Mouse (Mus musculus) brain, embryonic 14.5 days (tissue): Measurements from ENCODE around the gene Tns3. TPM values are rescaled to one million over a fixed set of nuclear protein-coding genes. Genes with fewer than 3 reads are reported as not detected.
"Not testable (repeated sequence)": the region's sequence is repeated elsewhere in the genome, so short reads cannot be mapped to it uniquely, and the experiment has no call there.

Source experiments
- DNase-seq: peaks from one replicate; pipeline ENCODE4 v3.0.0-alpha.2; 2011; ENCODE audit warnings: low read depth
- CTCF ChIP-seq: fragments of 200-500 bp; IDR thresholded peaks from 2 replicates; pipeline ENCODE4 v1.5.1; 2012; ENCODE audit warnings: inconsistent platforms, mild to moderate bottlenecking, moderate library complexity, borderline replicate concordance; ENCODE audit not compliant: insufficient read depth, insufficient read length; ENCODE audit errors: extremely low read depth
- POLR2A ChIP-seq: fragments of 200-500 bp; IDR thresholded peaks from 2 replicates; pipeline ENCODE4 v1.6.1; 2012; ENCODE audit warnings: mild to moderate bottlenecking, inconsistent platforms, borderline replicate concordance; ENCODE audit not compliant: poor library complexity, insufficient read depth, insufficient read length, severe bottlenecking; ENCODE audit errors: extremely low read depth
- polyA plus RNA-seq: library from polyadenylated mRNA; depleted of rRNA; stranded (reverse); fragments of >200 nt; gene quantifications from 2 replicates; pipeline ENCODE4 v1.2.3, GENCODE M21; 2012

Gene Tns3
- polyA plus RNA-seq, 1 experiment = 12.1 TPM

DNA sequence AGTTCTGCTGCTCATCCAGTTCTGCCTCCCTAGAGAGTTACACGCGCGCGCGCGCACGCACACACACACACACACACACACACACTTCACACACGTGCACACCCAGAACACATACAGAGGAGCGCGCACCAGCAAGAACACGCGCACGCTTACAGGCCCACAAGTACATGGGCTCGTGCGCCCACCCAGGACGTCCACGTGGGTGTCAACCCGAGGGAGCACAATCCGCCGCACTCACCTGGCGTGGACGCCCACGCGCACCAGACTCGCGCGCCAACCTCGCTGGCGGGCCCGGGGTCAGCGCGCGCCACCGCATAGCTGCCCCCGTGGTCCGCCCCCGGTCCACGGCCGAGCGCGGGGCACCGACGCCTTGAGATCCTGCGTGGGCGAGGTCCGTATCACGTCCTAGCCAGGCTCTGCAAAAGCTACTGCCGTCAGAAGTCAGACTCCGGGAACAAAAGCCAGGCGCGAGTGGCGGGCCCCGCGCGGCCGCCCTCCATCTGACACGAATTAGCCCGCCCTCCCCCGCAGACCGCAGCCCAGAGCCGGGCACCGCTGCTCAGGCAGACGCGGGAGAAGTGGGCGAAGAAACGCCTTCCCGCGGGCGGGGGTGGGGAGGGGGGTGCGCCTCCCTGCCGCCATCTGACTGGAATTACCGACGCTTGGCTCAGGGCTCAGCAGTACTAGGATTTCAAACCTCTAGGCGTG, 40.0 kb downstream of the Tns3 start:
- peak; percentile 83 for DNase-seq
- TF ChIP-seq CTCF (peak; percentile 10; the same call in 1 of the 2 replicates), POLR2A (no peak)

DNA sequence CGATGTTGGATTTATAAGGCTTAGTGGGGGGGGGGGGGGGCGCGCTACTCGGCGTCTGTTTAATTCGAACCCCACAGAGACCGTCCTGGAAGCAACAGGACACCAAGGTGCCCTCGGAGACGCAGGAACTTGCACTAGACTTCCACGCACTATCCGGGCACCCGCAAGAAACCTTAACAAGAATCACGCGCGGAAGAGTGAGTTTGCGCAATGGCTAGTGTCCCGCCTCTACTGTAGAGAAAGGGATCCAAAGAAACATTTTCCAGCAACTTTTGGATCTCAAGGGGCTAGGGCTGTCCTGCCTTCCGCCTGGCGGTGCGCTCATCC, 40.5 kb downstream of the Tns3 start:
- TF ChIP-seq POLR2A (no peak), CTCF (no peak)
- DNase-seq = no peak

DNA sequence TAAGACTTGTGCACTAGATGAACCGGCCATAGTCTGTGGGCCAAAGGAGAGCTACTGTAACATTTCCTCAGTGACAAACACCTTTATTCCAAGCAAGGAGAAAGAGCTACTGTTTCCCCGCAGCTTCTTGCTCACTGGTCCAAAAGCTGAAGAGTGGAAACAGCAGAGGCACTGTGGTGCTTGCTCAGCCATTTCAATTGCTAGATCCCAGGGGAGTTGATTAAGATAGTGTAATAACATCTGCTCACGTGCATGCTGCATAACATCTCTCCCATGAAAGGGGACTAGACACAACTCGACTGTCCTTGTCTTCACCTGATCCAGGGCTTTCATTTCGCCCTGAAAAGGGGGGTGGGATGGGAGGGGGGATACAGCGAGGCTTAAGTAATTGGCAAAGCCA, 41.7 kb downstream of the Tns3 start:
- TF ChIP-seq POLR2A = no peak
- TF ChIP-seq CTCF = no peak
- DNase-seq = peak; percentile 45

DNA sequence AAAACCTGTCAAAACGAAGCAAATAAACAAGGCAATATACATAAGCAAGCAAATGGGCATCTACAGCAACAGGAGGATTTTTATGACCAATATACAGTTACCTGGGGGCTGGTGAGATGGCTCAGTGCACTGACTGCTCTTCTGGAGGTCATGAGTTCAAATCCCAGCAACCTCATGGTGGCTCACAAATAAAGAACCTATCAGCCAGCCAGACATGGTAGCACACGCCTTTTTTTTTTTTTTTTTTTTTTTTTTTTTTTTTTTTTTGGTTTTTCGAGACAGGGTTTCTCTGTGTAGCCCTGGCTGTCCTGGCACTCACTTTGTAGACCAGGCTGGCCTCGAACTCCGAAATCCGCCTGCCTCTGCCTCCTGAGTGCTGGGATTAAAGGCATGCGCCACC, 45.2 kb downstream of the Tns3 start:
- not testable (repeated sequence) for DNase-seq

DNA sequence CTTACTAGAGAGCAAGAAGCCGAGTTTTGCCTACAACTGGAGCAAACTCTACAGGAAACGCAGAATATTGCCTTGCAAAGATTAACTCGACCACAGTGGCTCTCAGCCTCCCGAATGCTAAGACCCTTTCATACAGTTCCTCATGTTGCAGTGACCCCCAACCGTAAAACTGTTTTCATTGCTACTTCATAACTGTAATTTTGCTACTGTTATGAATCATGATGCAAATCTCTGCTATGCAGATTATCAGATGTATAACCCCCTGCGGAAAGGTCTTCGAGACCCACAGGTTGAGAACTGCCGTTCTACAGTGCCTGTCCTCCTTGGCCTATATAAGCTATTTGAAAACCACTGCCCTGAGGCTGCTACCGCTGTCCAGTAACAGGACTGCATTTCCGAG, 46.0 kb downstream of the Tns3 start:
- TF ChIP-seq POLR2A (no peak), CTCF (no peak)
- no peak for DNase-seq

DNA sequence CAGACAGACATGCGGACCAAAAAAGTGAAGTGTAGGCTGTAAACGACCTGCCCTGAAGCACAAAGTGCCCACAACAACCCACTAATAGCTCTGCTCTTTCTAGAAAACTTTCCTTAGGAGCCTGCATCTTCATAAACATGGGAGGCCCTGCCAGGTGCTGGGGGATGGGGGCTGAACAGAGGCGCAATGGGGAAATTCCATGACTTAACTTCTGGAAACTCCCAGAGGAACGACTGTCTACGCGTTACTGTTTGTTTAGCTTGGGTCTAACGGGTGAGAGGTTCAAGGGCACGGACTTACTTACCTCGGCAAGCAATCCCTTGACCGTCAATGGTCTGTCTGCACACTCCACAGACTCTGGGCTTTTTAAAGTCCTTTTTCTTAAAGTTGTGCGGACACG, 48.9 kb downstream of the Tns3 start:
- no peak for DNase-seq
- TF ChIP-seq POLR2A (no peak), CTCF (no peak)

DNA sequence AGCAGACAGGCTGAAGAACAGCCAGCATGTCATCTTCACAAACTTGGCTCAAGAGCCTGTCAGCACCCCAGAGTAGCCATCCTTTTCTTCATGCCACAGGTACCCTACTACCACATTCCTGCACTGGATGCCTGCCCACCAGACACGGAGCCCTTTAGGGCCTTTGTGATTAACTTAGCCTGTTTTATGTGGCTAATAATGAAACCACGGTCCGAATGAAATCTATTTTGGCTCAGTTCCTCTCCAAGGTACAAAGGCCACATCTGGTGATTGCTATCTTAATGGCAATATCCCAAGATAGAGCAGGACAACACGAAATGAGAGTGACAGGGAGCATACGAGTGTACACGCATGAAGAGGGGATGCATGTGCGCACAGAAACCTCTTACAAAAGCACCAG, 53.9 kb downstream of the Tns3 start:
- TF ChIP-seq POLR2A (no peak), CTCF (no peak)
- DNase-seq = no peak

DNA sequence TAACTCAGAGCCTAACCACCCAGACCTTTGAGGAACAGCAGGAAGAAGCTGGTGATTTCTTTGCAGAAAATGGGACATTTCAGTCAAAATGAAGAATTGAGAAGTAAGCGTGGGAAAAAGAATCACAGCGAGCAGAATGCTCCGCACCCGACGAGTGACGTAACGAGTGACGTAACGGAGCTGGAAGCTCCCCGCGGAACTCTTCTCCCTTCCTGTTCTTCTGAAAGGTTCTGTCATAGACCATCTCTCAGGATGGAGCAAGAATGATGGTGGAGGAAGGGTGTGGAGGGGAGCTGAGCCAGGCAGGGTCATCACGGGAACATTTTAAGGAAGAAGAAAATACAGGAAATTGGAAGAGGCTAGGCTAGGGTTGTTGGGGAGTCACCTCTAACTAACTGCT, 54.5 kb downstream of the Tns3 start:
- TF ChIP-seq CTCF (no peak), POLR2A (no peak)
- no peak for DNase-seq

DNA sequence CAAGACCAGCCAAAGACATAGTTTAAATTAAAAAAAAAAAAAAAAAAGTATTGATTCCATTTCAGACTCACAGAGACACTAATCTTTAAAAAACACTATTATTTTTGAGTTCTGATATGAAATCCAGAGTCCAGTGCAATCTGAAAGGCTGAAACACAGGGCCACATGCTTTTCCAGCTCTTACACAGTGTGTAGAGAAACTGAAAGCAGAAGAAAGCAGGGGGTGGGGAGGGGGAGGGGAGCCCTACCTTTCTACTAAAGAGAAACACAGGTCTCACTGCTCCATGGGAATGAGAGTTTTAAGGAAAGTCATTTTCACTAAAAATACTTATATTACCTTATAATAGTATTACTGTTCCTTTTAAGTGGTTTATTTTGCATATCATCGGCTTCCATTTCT, 57.2 kb downstream of the Tns3 start:
- TF ChIP-seq CTCF (no peak), POLR2A (no peak)

DNA sequence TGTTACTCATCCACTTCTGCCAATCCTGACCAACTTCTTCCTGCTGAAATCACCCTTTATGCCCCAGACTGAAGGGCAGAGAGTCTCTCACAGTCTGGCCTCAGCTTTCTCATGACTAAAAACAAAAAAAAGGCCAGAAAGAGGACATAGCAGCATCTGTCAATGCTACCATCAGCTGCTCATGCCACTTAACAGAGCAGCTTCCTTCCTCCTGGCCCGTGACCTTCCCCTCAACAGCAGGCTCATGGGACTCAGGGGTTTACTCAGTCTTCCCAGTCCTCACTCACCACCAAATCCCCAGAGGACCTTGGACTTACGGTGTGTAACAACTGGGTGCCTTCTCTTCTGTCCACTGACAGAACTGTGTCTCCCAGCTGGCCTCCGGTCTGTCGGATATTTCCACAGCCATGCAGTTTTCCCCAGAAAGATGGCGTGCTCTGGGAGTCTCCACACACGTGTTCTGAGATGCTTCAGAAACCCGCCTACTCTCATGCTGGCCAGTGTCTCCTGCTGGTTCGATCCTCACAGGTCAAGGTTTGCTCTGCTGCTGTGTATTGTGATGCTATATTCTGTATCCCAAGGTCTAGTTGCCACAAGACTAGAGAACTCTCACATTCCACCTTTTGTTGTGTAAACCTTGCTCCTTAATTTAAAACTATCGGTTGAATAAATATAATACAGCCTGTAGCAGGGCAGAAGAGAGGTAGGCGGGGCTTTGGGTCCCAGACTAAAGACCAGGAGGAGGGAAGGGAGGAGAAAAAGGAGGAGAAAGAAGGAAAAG, 59.4 kb downstream of the Tns3 start:
- DNase-seq = no peak
- no peak for TF ChIP-seq POLR2A
- TF ChIP-seq CTCF = no peak

More for the DNA sequence above, 57.2 kb downstream of the Tns3 start:
- DNase-seq = no peak

DNA sequence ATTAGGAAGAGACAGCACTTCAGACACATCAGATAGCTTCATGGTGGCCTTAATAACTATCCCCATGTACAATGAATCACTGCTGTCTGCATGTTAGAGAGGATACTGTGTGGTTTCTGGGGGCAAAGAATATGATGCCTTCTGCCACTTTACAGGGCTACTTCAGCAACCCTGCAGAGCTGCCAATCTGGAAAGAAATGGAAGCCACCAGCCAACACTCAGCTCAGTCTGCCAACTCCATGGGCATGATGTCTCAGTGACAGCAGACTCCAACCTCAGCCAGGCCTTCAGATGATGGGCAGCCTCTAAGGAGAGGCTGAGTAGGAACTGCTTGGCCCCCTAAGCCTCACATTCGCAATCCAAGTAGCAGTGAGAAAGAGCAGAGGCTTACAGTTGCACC, 61.7 kb downstream of the Tns3 start:
- TF ChIP-seq POLR2A = no peak
- no peak for TF ChIP-seq CTCF
- no peak for DNase-seq

DNA sequence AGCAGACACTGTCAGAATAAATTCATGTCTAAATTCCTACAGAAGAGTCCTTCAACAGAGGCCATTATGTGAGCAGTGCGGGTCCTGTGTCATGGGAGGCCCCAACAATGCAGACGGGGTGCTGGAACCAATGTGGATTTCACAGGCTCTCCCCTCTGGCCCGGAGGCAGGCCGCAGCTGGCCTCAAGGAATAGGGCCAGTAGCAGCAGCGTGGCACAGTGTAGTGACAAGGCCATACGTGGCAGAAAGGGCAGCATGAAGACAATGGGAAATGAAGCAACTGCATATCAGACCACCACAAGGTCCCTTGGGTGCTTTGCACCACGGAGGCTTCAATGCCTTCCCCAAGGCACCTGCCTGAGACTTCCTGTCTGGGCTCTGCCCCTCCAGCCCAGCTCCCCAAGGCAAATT, 62.9 kb downstream of the Tns3 start:
- DNase-seq = peak; percentile 47
- TF ChIP-seq POLR2A (no peak), CTCF (no peak)
